Mouse (Mus musculus): Measurements from ENCODE around the gene Rcan1.
"Not testable (repeated sequence)": the region's sequence is repeated elsewhere in the genome, so short reads cannot be mapped to it uniquely, and the experiment has no call there.

DNA sequence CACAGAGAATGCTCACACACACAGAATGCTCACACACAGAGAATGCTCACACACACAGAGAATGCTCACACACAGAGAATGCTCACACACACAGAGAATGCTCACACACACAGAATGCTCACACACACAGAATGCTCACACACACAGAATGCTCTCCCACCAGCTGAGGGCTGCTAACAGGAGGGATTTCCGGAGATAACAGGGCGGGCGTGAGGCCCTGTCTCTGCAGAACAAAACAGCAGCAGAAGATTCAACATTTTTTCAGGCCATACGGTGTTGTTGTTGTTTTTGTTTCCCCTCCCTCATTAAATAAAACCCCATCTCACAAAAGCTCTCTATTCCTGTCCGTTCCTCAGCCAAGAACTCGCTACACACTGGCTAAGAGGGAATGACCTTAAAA, 55.6 kb downstream of the Rcan1 start:
- not testable (repeated sequence) for TF ChIP-seq CTCF, EP300 (IDR thresholded peaks at IDR 0.05)
